Mouse (Mus musculus) urinary bladder, postnatal 14 days (tissue): ENCODE results near the gene Pdk2.
"Not testable (repeated sequence)": the region's sequence is repeated elsewhere in the genome, so short reads cannot be mapped to it uniquely, and the experiment has no call there.

ENCODE experiments used
- DNase-seq: peaks from one replicate; pipeline ENCODE4 v3.0.0; 2021; ENCODE audit warnings: low spot score

Gene Pdk2

GRCm38 (mm10) chr11:95026849-95027248 is 14.3 kb downstream of the Pdk2 start:
- no peak for DNase-seq

- peak; percentile 29 for DNase-seq
These were observed 15.0 kb downstream of the Pdk2 start for GRCm38 (mm10) chr11:95026090-95026542.

GRCm38 (mm10) chr11:95025227-95026012 is 15.7 kb downstream of the Pdk2 start:
- DNase-seq: no peak

- no peak for DNase-seq
These were observed 16.5 kb downstream of the Pdk2 start for GRCm38 (mm10) chr11:95024439-95025184.

GRCm38 (mm10) chr11:95023481-95023880 is 17.7 kb downstream of the Pdk2 start:
- DNase-seq: no peak

GRCm38 (mm10) chr11:95022237-95022992 is 18.7 kb downstream of the Pdk2 start:
- no peak for DNase-seq

- no peak for DNase-seq
These were observed 25.7 kb downstream of the Pdk2 start for GRCm38 (mm10) chr11:95015484-95015883.

- DNase-seq: no peak
These were observed 28.7 kb downstream of the Pdk2 start for GRCm38 (mm10) chr11:95012487-95012886.

GRCm38 (mm10) chr11:95012075-95012474 is 29.1 kb downstream of the Pdk2 start:
- DNase-seq: no peak

- DNase-seq: no peak
These were observed 29.7 kb downstream of the Pdk2 start for GRCm38 (mm10) chr11:95011416-95011815.

GRCm38 (mm10) chr11:95010841-95011403 is 30.2 kb downstream of the Pdk2 start:
- DNase-seq: not testable (repeated sequence)

- DNase-seq: peak; percentile 41
These were observed 30.9 kb downstream of the Pdk2 start for GRCm38 (mm10) chr11:95010141-95010739.

- DNase-seq: peak; percentile 68
These were observed 31.5 kb downstream of the Pdk2 start, which contains the start of gene Samd14 for GRCm38 (mm10) chr11:95009629-95010014. Gene Samd14 (plus strand): TSS chr11:95009879.

- DNase-seq: peak; percentile 44
These were observed 32.2 kb downstream of the Pdk2 start for GRCm38 (mm10) chr11:95008661-95009628.

GRCm38 (mm10) chr11:95007418-95007817 is 33.7 kb downstream of the Pdk2 start:
- DNase-seq: peak; percentile 59

- peak; percentile 85 for DNase-seq
These were observed 34.5 kb downstream of the Pdk2 start for GRCm38 (mm10) chr11:95006525-95007219.

- no peak for DNase-seq
These were observed 35.1 kb downstream of the Pdk2 start for GRCm38 (mm10) chr11:95006038-95006437.

GRCm38 (mm10) chr11:95004937-95005198 is 36.3 kb downstream of the Pdk2 start:
- no peak for DNase-seq

- no peak for DNase-seq
These were observed 36.8 kb downstream of the Pdk2 start for GRCm38 (mm10) chr11:95004136-95004936.
